Mouse (Mus musculus): Measurements from ENCODE around the gene Kmt5b.

Kmt5b gene

DNA sequence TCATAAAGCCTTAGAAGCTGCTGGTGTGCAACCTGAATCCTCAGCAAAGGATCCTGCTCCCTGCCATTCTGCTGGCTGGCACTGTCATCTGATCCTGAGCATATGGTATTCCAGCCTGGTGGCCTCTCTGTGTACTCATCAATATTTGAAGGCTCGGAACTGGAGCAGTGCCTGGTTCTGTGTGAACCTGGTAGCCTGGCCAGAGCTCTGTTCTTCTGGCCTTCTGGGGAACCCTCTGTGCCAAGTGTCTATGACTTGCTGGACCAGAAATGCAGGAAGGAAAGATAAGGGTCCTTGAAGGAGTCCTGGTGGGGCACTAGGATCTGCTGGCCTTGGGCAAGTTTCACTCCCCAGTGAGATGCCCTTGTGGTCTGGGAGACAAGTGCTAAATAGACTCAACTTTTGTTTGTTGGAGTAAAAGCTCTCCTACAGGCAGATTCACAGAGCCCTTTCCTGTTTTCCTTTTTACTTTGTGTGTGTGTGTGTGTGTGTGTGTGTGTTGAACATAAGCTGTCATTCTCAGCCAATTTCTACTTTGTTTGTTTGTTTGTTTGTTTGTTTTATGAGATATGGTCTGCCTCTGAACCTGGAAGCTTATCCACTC, 78.7 kb downstream of the Kmt5b start:
- CTCF ChIA-PET, result no interaction called here
- POLR2A ChIA-PET, result interaction anchor here in 3 of 4 experiments (0.5 to 9.6 kb wide), 28 partner anchors 6 to 1260 kb away, joined by 3 to 192 read pairs (median 5); partner anchors contain the start of genes Chka (in 1 of the 3), Gm49405 (in 1 of the 3), Gstp2 (in 1 of the 3) and Ndufs8 (in 1 of the 3)

DNA sequence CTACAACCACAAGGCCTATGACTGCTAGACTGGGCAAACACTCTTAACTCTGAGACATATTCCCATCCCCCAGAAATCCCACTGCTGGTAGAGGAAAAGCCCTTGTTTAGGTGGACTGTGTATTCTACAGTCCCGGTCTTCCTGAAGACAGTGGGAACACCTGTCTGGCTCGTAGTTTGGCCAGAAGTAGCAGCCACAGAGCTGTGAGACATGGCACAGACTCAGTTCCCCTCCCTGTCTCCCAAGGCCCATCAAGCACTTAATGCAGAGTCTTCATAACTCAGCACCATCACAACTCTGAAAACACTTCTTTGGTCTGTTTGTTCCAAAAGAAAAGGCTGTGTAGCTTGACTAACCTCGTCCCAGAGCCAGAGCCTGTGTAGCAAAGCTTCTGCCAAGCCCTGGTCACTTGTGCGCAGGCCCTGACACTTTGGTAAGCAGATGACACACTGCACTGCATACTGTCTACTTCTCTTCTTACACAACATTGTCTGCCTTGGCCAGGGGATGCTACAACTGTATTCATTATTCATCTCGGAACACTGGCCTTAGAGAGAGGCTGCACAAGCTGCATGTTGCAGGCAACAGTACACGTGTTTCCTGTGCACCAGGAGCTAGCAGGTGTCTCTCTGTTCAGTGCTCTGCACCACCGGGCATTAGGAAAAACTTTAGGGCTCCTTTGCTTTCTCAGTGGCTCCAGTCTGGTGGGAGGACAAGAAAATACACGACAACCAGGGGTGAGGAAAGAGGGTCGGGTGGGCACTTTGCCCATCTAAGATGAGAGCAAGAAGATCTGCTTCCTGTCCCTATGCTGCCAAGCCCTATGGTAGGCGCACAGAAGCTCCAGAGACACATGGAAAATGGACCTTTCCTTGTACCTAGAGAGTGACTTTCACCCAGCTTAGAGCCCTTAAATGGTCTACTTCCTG, 79.7 kb downstream of the Kmt5b start:
- ChIA-PET POLR2A (interaction anchor here in 3 of 4 experiments (0.5 to 9.6 kb wide), 39 partner anchors 5 to 1259 kb away, joined by 3 to 192 read pairs (median 3); partner anchors contain the start of genes 1810055G02Rik (in 2 of the 3), Acy3 (in 1 of the 3), Chka (in 1 of the 3) and Gstp2 (in 1 of the 3)), CTCF (interaction anchor here in 1 of 4 experiments (0.6 to 1.6 kb wide), 3 partner anchors 13 to 166 kb away, joined by 3 to 5 read pairs (median 5); partner anchors contain the start of gene Ndufv1)

- ChIA-PET CTCF (interaction anchor here in 2 of 4 experiments (0.6 to 1.6 kb wide), 3 partner anchors 14 to 165 kb away, joined by 3 to 5 read pairs (median 5); partner anchors contain the start of gene Ndufv1 (in 1 of the 2)), POLR2A (interaction anchor here in 3 of 4 experiments (0.6 to 9.6 kb wide), 27 partner anchors 5 to 593 kb away, joined by 3 to 192 read pairs (median 4); partner anchors contain the start of genes 1810055G02Rik (in 2 of the 3), Chka (in 1 of the 3) and Ndufs8 (in 1 of the 3))
These were observed 80.5 kb downstream of the Kmt5b start for GRCm38 (mm10) chr19:3847711-3848110.

DNA sequence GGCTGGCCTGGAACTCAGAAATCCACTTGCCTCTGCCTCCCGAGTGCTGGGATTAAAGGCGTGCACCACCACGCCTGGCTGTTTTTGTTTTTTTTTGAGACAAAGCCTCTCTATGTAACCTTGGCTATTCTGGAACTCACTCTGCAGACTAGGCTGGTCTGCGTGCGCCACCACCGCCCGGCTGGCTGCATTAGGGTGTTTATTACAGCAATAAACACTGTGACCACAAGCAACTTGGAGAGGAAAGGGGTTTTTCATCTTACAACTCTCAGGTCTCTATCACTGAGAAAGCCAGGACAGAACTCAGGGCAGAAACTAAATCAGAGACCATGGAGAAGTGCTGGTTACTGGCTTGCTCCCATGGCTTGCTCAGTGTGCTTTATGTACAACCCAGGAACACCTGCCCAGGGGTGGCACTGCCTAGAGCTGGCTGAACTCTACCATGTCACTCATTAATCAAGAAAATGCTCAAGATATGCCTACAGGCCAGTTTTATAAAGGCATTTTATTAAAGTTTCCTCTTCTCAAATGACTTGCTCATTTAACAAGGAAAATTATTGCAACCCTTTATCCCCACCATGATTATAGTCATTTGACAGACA, 81.1 kb downstream of the Kmt5b start:
- POLR2A ChIA-PET, result interaction anchor here in 2 of 4 experiments (1.0 to 9.6 kb wide), 13 partner anchors 4 to 593 kb away, joined by 3 to 192 read pairs (median 6); partner anchors contain the start of genes Chka (in 1 of the 2) and Ndufs8 (in 1 of the 2)
- CTCF ChIA-PET, result interaction anchor here in 3 of 4 experiments (0.6 to 1.6 kb wide), 3 partner anchors 88 to 164 kb away, joined by 3 to 5 read pairs (median 3); partner anchors contain the start of gene Ndufv1 (in 1 of the 3)

DNA sequence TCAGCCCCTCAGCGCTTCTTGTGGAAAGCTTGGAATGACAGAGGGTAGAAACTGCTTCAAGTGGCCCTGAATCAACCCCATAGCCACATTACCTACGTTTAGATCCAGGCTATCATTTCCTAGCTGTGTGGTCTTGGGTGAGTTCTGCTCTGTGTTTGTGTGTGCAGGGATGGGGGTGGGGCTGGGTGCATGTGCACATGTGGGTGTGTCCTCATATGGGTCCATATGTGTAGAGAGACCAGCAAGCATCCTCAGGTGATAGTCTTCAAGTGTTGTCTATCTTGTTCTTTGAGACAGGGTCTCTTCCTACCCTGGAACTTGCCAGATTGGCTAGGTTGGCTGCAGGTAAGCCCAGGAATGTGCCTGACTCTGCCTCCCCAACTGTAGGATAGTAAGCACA, 82.0 kb downstream of the Kmt5b start:
- POLR2A ChIA-PET, result interaction anchor here in 2 of 4 experiments (1.0 to 8.2 kb wide), 3 partner anchors 6 to 26 kb away, joined by 3 to 192 read pairs (median 101); no protein-coding TSS in a partner anchor
- CTCF ChIA-PET, result interaction anchor here in 2 of 4 experiments (0.6 kb wide), 2 partner anchors 47 to 111 kb away, joined by 3 read pairs; no protein-coding TSS in a partner anchor

DNA sequence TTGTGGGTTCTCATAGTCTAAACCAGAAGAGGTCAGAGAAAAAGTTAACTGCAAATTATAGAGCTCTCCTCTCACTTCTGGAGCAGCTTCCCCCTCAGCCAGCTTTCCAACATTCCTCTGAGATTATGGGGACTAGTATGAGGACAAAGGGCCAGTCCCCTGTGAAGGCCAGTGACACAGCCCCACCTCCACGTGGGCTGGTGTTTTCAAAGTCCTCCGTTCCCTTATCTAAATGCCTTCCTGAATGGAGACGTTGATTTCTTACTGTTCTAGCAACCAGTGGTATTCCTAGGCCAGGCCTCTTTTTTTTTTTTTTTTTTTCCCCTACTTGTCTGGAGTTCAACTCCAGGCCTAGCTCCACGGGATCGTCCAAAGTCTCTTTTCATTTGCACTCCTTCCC, 82.9 kb downstream of the Kmt5b start:
- CTCF ChIA-PET, result interaction anchor here in 1 of 4 experiments (1.6 kb wide), 1 partner anchor 76 kb away, joined by 8 read pairs; no protein-coding TSS in a partner anchor
- POLR2A ChIA-PET, result interaction anchor here in 3 of 4 experiments (0.7 to 8.2 kb wide), 14 partner anchors 7 to 527 kb away, joined by 3 to 192 read pairs (median 4); partner anchors contain the start of gene Cdk2ap2 (in 1 of the 3)

GRCm38 (mm10) chr19:3850847-3851469, 83.7 kb downstream of the Kmt5b start:
- POLR2A ChIA-PET, result interaction anchor here in 3 of 4 experiments (0.6 to 8.2 kb wide), 39 partner anchors 8 to 1099 kb away, joined by 3 to 192 read pairs (median 4); partner anchors contain the start of genes Cdk2ap2 (in 2 of the 3), Gm49405 (in 2 of the 3), Ndufs8 (in 2 of the 3) and Nudt8 (in 2 of the 3)
- CTCF ChIA-PET, result interaction anchor here in 3 of 4 experiments (0.5 to 1.9 kb wide), 11 partner anchors 9 to 498 kb away, joined by 3 to 10 read pairs (median 3); partner anchors contain the start of genes Ndufs8 (in 1 of the 3) and Ndufv1 (in 1 of the 3)

- POLR2A ChIA-PET, result interaction anchor here in 3 of 4 experiments (0.6 to 8.2 kb wide), 42 partner anchors 8 to 1098 kb away, joined by 3 to 192 read pairs (median 3); partner anchors contain the start of genes Gm49405 (in 2 of the 3), Ndufs8 (in 2 of the 3), Nudt8 (in 2 of the 3) and Aldh3b1 (in 1 of the 3)
- CTCF ChIA-PET, result interaction anchor here in 2 of 4 experiments (0.9 to 1.9 kb wide), 11 partner anchors 9 to 161 kb away, joined by 3 to 10 read pairs (median 3); partner anchors contain the start of genes Ndufs8 (in 1 of the 2) and Ndufv1 (in 1 of the 2)
These were observed 84.3 kb downstream of the Kmt5b start, which contains the start of gene Chka for GRCm38 (mm10) chr19:3851502-3851962. Gene Chka, plus strand, starts transcription at chr19:3851773.

DNA sequence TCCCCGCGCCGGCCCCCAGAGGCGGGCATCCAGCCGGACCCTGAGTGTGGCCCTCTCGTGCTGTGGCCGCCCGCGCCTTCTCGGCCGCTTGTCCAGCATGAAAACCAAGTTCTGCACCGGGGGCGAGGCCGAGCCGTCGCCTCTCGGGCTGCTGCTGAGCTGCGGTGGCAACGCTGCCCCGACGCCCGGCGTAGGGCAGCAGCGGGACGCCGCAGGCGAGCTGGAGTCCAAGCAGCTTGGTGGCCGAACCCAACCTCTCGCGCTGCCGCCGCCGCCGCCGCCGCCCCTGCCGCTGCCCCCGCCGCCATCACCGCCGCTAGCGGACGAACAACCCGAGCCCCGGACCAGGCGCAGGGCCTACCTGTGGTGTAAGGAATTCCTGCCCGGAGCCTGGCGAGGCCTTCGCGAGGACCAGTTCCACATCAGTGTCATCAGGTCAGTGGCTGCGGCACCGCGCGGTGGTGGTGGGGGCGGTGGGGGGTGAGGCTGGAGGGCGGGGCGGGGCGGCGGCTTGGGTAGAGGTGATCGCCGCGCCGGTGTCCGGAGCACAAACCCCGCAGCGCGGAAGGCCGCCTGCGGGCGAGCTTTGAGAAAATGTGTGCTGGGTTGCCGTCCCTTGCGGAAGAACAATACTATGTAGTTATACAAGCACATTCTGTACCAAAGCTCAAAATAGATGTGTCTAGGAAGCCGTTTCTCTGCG, 84.9 kb downstream of the Kmt5b start:
- CTCF ChIA-PET, result interaction anchor here in 3 of 4 experiments (0.6 to 1.9 kb wide), 8 partner anchors 10 to 264 kb away, joined by 3 to 11 read pairs (median 4); no protein-coding TSS in a partner anchor
- POLR2A ChIA-PET, result interaction anchor here (0.6 to 8.2 kb wide), 39 partner anchors 8 to 349 kb away, joined by 3 to 192 read pairs (median 4); partner anchors contain the start of genes Ndufs8 (in 2 of the 4), Gm49405 (in 1 of the 4) and Nudt8 (in 1 of the 4)

GRCm38 (mm10) chr19:3853121-3853520, 85.9 kb downstream of the Kmt5b start:
- ChIA-PET POLR2A (interaction anchor here (0.6 to 8.2 kb wide), 20 partner anchors 8 to 1219 kb away, joined by 3 to 192 read pairs (median 4); partner anchors contain the start of genes Ndufs8 (in 2 of the 4) and Cdk2ap2 (in 1 of the 4)), CTCF (interaction anchor here in 1 of 4 experiments (0.7 to 0.8 kb wide), 2 partner anchors 12 to 167 kb away, joined by 3 to 4 read pairs; no protein-coding TSS in a partner anchor)

DNA sequence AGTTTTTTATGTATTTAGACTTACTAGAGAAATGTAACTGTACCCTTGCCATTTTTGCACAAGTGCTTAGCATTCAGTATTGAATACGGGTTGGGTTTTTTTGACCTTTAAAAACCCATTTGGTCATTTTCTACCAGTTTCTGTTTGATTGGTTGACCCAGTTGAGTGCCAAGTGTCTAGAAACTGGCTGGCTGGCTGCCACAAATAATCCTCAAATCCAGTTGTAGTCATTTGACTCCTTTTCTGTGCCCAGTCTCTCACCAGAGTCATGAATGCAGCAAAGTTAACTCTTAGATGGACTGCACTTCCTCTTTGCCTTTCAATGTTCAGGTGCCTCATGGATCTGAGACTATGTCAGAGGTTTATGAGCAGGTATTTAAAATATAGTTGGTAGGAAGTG, 86.7 kb downstream of the Kmt5b start:
- ChIA-PET POLR2A (interaction anchor here in 3 of 4 experiments (1.1 to 8.2 kb wide), 9 partner anchors 9 to 193 kb away, joined by 3 to 192 read pairs (median 7); partner anchors contain the start of gene Ndufs8 (in 1 of the 3)), CTCF (interaction anchor here in 2 of 4 experiments (0.5 to 0.7 kb wide), 3 partner anchors 40 to 563 kb away, joined by 3 to 6 read pairs (median 3); no protein-coding TSS in a partner anchor)

GRCm38 (mm10) chr19:3855091-3855490, 87.9 kb downstream of the Kmt5b start:
- ChIA-PET POLR2A (interaction anchor here in 3 of 4 experiments (0.7 to 8.2 kb wide), 31 partner anchors 8 to 327 kb away, joined by 3 to 192 read pairs (median 4); partner anchors contain the start of genes Aldh3b1 (in 1 of the 3), Gm49405 (in 1 of the 3), Ndufs8 (in 1 of the 3) and Nudt8 (in 1 of the 3)), CTCF (interaction anchor here (0.7 to 1.0 kb wide), 9 partner anchors 10 to 145 kb away, joined by 3 to 4 read pairs (median 3); partner anchors contain the start of gene Ndufs8 (in 1 of the 4))

DNA sequence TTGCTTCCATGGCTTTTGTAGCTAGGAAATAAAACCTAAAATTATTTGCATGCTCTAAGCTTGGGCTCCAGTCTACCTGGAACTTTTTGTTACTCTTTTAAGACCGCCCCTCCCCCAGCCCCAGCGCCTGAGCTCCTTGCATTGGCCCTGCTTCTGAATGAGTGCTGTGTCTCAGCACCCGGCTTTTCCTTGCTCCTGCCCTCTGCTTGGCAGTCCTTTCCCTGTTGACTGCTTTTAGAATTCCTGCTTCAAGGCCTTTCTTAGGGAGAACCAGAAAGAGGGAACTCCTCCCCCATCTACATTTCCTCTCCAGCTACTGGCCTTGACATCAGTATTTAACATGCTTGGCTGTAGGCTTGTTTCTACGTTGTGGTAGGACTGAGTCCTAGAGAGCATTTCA, 88.4 kb downstream of the Kmt5b start:
- ChIA-PET CTCF (interaction anchor here (0.7 to 1.0 kb wide), 8 partner anchors 9 to 144 kb away, joined by 3 to 4 read pairs (median 3); partner anchors contain the start of gene Ndufs8 (in 1 of the 4)), POLR2A (interaction anchor here in 3 of 4 experiments (0.7 to 8.2 kb wide), 29 partner anchors 9 to 327 kb away, joined by 3 to 192 read pairs (median 4); partner anchors contain the start of genes Aldh3b1 (in 1 of the 3), Gm49405 (in 1 of the 3), Ndufs8 (in 1 of the 3) and Nudt8 (in 1 of the 3))

- POLR2A ChIA-PET, result interaction anchor here in 3 of 4 experiments (0.7 to 2.4 kb wide), 9 partner anchors 11 to 223 kb away, joined by 3 to 13 read pairs (median 4); no protein-coding TSS in a partner anchor
- CTCF ChIA-PET, result interaction anchor here in 1 of 4 experiments (0.6 kb wide), 1 partner anchor 177 kb away, joined by 3 read pairs; no protein-coding TSS in a partner anchor
These were observed 90.0 kb downstream of the Kmt5b start for GRCm38 (mm10) chr19:3857220-3857619.
